25 mouse cellular contexts compared by ENCODE assay signal in the genomic region with DNA sequence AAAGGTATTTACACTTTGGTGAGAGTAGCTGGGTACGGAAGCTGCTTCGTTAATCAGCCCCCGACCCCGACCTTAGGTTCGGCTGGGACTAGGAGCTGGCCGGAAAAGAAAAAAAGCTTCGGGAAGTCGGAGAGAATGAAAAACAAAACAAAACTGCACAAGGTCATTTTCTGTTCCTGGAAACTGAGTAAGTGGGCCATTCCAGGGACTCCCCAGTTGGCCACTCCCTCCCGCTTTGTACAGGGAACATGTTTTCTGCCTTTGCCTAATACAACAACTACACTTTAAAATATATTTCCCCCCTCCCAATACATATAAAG. TPM values are rescaled to one million over a fixed set of nuclear protein-coding genes. Genes with fewer than 3 reads are reported as not detected.
"Had no signal": no experiment of that assay in that cellular context is flagged by ENCODE, and none has a peak within 500 bp of the region (broad histone marks: within the 10 kb centered on the region; RNA-seq: fewer than 3 reads in every experiment).

No protein-coding gene starts in this region.

- H3K4me1 ChIP-seq: intestine, embryonic 15.5 days; liver, embryonic 13.5 days; lung, embryonic 15.5 days; midbrain, embryonic 12.5 days; stomach, embryonic 15.5 days had no signal

- H3K27ac ChIP-seq: intestine, embryonic 15.5 days; kidney, embryonic 15.5 days; liver, embryonic 13.5 days; lung, embryonic 15.5 days; macrophage; midbrain, embryonic 12.5 days; stomach, embryonic 15.5 days had no signal

- DNase-seq: kidney, postnatal 14 days; liver; liver, embryonic 13.5 days; liver, postnatal 0 days; lung, postnatal 14 days; right cerebral cortex, postnatal 4 days; thymus, adult 2 months; thymus, postnatal 25 days had no signal

- H3K36me3 ChIP-seq: intestine, embryonic 15.5 days; kidney, embryonic 15.5 days; liver, embryonic 13.5 days; lung, embryonic 15.5 days; midbrain, embryonic 12.5 days; stomach, embryonic 15.5 days had no signal

- H3K9me3 ChIP-seq: intestine, embryonic 15.5 days; kidney, embryonic 15.5 days; liver, embryonic 13.5 days; lung, embryonic 15.5 days; midbrain, embryonic 12.5 days; stomach, embryonic 15.5 days had no signal

- H3K4me2 ChIP-seq: intestine, embryonic 15.5 days; kidney, embryonic 15.5 days; liver, embryonic 13.5 days; lung, embryonic 15.5 days; midbrain, embryonic 12.5 days; stomach, embryonic 15.5 days had no signal

- ATAC-seq: intestine, embryonic 15.5 days; liver, postnatal 0 days; midbrain, embryonic 16.5 days had no signal

- H3K4me3 ChIP-seq: intestine, embryonic 15.5 days; kidney, embryonic 15.5 days; liver, embryonic 13.5 days; lung, embryonic 15.5 days; megakaryocyte, embryonic 14.5 days; midbrain, embryonic 12.5 days; stomach, embryonic 15.5 days had no signal

- H3K9ac ChIP-seq: intestine, embryonic 15.5 days; kidney, embryonic 15.5 days; liver, embryonic 13.5 days; liver, postnatal 0 days; lung, embryonic 15.5 days; midbrain, embryonic 12.5 days; stomach, embryonic 15.5 days had no signal

RNA-seq across cellular contexts. Expression of gene Hoxa13, which starts 5.9 kb away (rescaled TPM):
- total RNA-seq: layer of hippocampus, adult 8-10 months; layer of hippocampus, postnatal 14 days; left cerebral cortex, adult 18-20 months; left cerebral cortex, postnatal 14 days had no signal
- polyA plus RNA-seq: kidney, adult 2 months; large intestine, adult 2 months; liver, embryonic 13.5 days; liver, postnatal 0 days; lung, embryonic 15.5 days; macrophage; midbrain, embryonic 12.5 days; midbrain, embryonic 16.5 days; neural tube, embryonic 14.5 days; spleen, adult 2 months; stomach, embryonic 15.5 days; testis, adult 2 months; thymus, adult 2 months had no signal

RNA-seq across cellular contexts. Expression of gene Hoxa11, which starts 21.0 kb away (rescaled TPM):
- total RNA-seq: layer of hippocampus, adult 8-10 months; layer of hippocampus, postnatal 14 days; left cerebral cortex, adult 18-20 months; left cerebral cortex, postnatal 14 days had no signal
- polyA plus RNA-seq: large intestine, adult 2 months; liver, embryonic 13.5 days; liver, postnatal 0 days; lung, embryonic 15.5 days; macrophage; midbrain, embryonic 12.5 days; midbrain, embryonic 16.5 days; spleen, adult 2 months; testis, adult 2 months; thymus, adult 2 months had no signal

RNA-seq across cellular contexts. Expression of gene Hoxa10, which starts 26.0 kb away (rescaled TPM):
- total RNA-seq: layer of hippocampus, adult 8-10 months; layer of hippocampus, postnatal 14 days; left cerebral cortex, adult 18-20 months; left cerebral cortex, postnatal 14 days had no signal
- polyA plus RNA-seq: liver, postnatal 0 days; macrophage; midbrain, embryonic 12.5 days; midbrain, embryonic 16.5 days; spleen, adult 2 months; thymus, adult 2 months had no signal

RNA-seq across cellular contexts. Expression of gene Hoxa9, which starts 35.7 kb away (rescaled TPM):
- total RNA-seq: layer of hippocampus, adult 8-10 months; layer of hippocampus, postnatal 14 days; left cerebral cortex, adult 18-20 months; left cerebral cortex, postnatal 14 days had no signal
- polyA plus RNA-seq: midbrain, embryonic 12.5 days; midbrain, embryonic 16.5 days had no signal

RNA-seq across cellular contexts. Expression of gene Hoxa7, which starts 45.0 kb away (rescaled TPM):
- total RNA-seq: layer of hippocampus, adult 8-10 months; left cerebral cortex, adult 18-20 months; left cerebral cortex, postnatal 14 days had no signal
- polyA plus RNA-seq: midbrain, embryonic 12.5 days; midbrain, embryonic 16.5 days had no signal
